Mouse (Mus musculus) small intestine, adult 2 months (tissue): ENCODE measurements around the gene P2rx7.

Experiments used
- CTCF ChIP-seq: fragments of 200-500 bp; IDR thresholded peaks from 2 replicates; pipeline ENCODE4 v1.5.1; 2012; ENCODE audit warnings: low read depth, mild to moderate bottlenecking, control low read depth, inconsistent platforms, low read length, moderate library complexity, mixed read lengths; ENCODE audit not compliant: insufficient replicate concordance, insufficient read length; ENCODE audit errors: extremely low read depth
- POLR2A ChIP-seq: fragments of 200-500 bp; IDR thresholded peaks from 2 replicates; pipeline ENCODE4 v1.6.1; 2012; ENCODE audit warnings: low read depth, mild to moderate bottlenecking, control low read depth, inconsistent platforms, low read length, moderate library complexity

DNA sequence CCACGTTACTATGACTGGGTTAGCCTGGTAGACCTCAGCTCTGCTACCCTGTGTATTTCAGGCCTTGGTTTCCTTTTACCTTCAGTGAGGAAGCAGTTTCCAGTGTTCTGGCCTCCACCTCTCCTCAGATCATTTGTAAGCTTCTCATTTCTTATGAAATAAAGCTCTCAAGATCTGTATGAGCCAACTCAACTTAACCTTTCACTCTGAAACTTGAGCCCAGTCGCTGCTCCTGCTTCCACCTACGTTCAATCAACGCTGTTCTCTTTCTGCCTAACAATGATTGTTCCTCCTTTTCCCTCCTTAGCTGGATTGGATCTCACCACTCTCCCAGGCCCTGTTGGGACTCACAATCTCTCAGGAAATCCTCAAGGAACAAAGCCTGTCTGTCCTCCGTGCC, 32.1 kb upstream of the P2rx7 start:
- TF ChIP-seq CTCF (no peak), POLR2A (no peak)
